Mouse (Mus musculus) myocyte (in vitro differentiated cells): ENCODE results near the gene Memo1.

Experiments
- CEBPB ChIP-seq: IDR thresholded peaks from 2 replicates; pipeline ENCODE4 v1.6.1; 2011; ENCODE audit warnings: mild to moderate bottlenecking, moderate library complexity; ENCODE audit not compliant: poor library complexity, insufficient read depth, severe bottlenecking
- E2F4 ChIP-seq: IDR thresholded peaks from one replicate; pipeline ENCODE4 v1.6.1; 2011; ENCODE audit warnings: mild to moderate bottlenecking, control low read depth, moderate library complexity; ENCODE audit not compliant: insufficient read depth
- MYOG ChIP-seq, 3 experiments: IDR thresholded peaks; one replicate each; pipeline ENCODE4 v1.6.1; 2011; ENCODE audit warnings: control low read depth in 2 of 3, low read depth in 2 of 3, mild to moderate bottlenecking in 2 of 3; ENCODE audit not compliant: insufficient read length in 2 of 3, control insufficient read depth in 1 of 3, insufficient read depth in 1 of 3
- POLR2A ChIP-seq: IDR thresholded peaks from one replicate; pipeline ENCODE4 v1.6.1; 2011; ENCODE audit warnings: low read depth, mild to moderate bottlenecking, control low read depth, moderate library complexity; ENCODE audit not compliant: insufficient read length
- TCF12 ChIP-seq: IDR thresholded peaks from one replicate; pipeline ENCODE4 v1.6.1; 2011; ENCODE audit warnings: mild to moderate bottlenecking, control low read depth; ENCODE audit not compliant: poor library complexity, insufficient read depth, severe bottlenecking
- TCF3 ChIP-seq: IDR thresholded peaks from one replicate; pipeline ENCODE4 v1.6.1; 2011; ENCODE audit warnings: low read depth, control low read depth; ENCODE audit not compliant: insufficient read length

- TF ChIP-seq POLR2A (peak; percentile 76), TCF12 (no peak), E2F4 (no peak), CEBPB (no peak), TCF3 (no peak), MYOG (IDR thresholded peaks at IDR 0.05; ENCODE audit: control insufficient read depth in 1 of 3, insufficient read depth in 1 of 3, insufficient read length in 2 of 3, low read depth in 2 of 3) (no peak)
These were observed 43.9 kb upstream of the Memo1 start, which contains the start of gene Spast for GRCm38 (mm10) chr17:74338937-74339804.
